Mouse (Mus musculus) embryonic fibroblast, embryonic 13.5 days (primary cell): ENCODE data around the gene Ipo4.

Experiments
- CTCF ChIP-seq: IDR thresholded peaks from 2 replicates; pipeline ENCODE4 v1.5.1; 2011; ENCODE audit warnings: mild to moderate bottlenecking, control low read depth, low read length, moderate library complexity, borderline replicate concordance; ENCODE audit not compliant: insufficient read depth
- POLR2A ChIP-seq: IDR thresholded peaks from 2 replicates; pipeline ENCODE4 v1.6.1; 2011; ENCODE audit warnings: low read depth, mild to moderate bottlenecking, control low read depth, low read length, moderate library complexity

DNA sequence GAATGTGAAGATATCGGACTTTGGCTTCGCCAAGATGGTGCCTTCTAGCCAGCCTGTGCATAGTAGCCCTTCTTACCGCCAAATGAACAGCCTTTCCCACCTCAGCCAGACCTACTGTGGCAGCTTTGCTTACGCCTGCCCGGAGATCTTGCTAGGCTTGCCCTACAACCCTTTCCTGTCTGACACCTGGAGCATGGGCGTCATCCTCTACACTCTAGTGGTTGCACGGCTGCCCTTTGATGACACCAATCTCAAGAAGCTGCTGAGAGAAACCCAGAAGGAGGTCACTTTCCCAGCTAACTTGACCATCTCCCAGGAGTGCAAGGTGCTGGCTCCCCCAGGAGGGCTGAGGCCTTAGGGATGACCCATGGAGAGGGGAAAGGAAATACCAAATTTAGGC, 15.8 kb upstream of the Ipo4 start:
- no peak for TF ChIP-seq POLR2A
- no peak for TF ChIP-seq CTCF
